Comparison of ENCODE assay signal across 12 mouse cellular contexts in the genomic region with DNA sequence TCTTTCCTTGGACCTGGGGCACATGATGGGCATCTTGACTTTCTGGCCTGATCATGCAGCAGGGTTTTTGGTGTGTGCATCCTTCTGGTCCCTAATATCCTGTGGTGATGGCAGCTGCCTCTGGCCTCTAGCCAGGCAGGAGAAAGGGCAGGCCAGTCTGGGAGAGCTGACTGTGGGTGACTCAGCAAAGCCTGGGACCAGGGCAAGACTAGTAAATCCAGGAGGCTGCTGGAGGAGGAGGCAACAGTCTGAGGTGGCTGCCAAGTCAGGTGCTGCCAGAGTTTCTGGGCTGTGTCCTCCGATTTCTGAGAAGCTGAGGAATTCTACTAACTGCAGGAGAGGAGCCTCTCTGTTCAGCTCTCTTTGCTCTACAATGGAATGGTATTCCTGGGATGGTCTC. TPM values are rescaled to one million over a fixed set of nuclear protein-coding genes. Genes with fewer than 3 reads are reported as not detected.
DNase-seq lines count a peak whose midpoint lies in the region; ATAC-seq and TF ChIP-seq lines count a peak whose summit lies in the region.
"Had no signal": no experiment of that assay in that cellular context is flagged by ENCODE, and none has a peak within 500 bp of the region (broad histone marks: within the 10 kb centered on the region; RNA-seq: fewer than 3 reads in every experiment).

No protein-coding gene starts in this region.

- DNase-seq in gastrocnemius, adult 2 months, result peak; percentile 48
- DNase-seq in gastrocnemius, postnatal 4 days (ENCODE audit: low spot score in 2 of 2), result no peak
- DNase-seq in lung, postnatal 36 days, result peak; percentile 25
- no peak for DNase-seq in lung, postnatal 4 days
- peak; percentile 92 for DNase-seq in cerebellum, adult 11 months
- peak; percentile 96 for DNase-seq in kidney, adult 9 months
- DNase-seq in thymus, postnatal 36 days, result no peak

- no peak overlapping the region for H3K27ac ChIP-seq in gastrocnemius, adult 2 months
- H3K27ac ChIP-seq: embryonic facial prominence, embryonic 12.5 days; liver, embryonic 15.5 days had no signal

- no peak for ATAC-seq in CD4-positive, CD25-positive, alpha-beta regulatory T cell, adult 4 months
- ATAC-seq: intestine, embryonic 16.5 days had no signal

- intact Hi-C loops in gastrocnemius, adult 2 months (cut with DNase I), result no loop called here

- no peak overlapping the region for H3K4me3 ChIP-seq in gastrocnemius, adult 2 months
- H3K4me3 ChIP-seq: embryonic facial prominence, embryonic 12.5 days; liver, embryonic 15.5 days had no signal

- no peak for TF ChIP-seq CTCF in gastrocnemius, adult 2 months (IDR thresholded peaks at IDR 0.05)

RNA-seq across cellular contexts. Expression of a gene that starts 3.3 kb away (rescaled TPM):
- not detected for total RNA-seq in gastrocnemius, adult 2 months (2021)
- not detected for total RNA-seq in gastrocnemius, postnatal 4 days (2021)
- polyA plus RNA-seq in CD4-positive, CD25-positive, alpha-beta regulatory T cell, adult 4 months (2017; shearing (Covaris generic)), result not detected
- total RNA-seq: gastrocnemius, adult 8-10 months had no signal
- polyA plus RNA-seq: embryonic facial prominence, embryonic 12.5 days; intestine, embryonic 16.5 days; liver, embryonic 15.5 days had no signal

Comparison
In these comparisons a context has a peak if more than half of its experiments do, and no peak if none do; other contexts are left out.
1. DNase-seq: peak in gastrocnemius, adult 2 months (single experiment), lung, postnatal 36 days (single experiment), cerebellum, adult 11 months (single experiment) and kidney, adult 9 months (single experiment); none in gastrocnemius, postnatal 4 days (0 of 2), lung, postnatal 4 days (0 of 2) and thymus, postnatal 36 days (0 of 2).